ENCODE assay signal across 9 mouse cellular contexts in genomic region chr19:24284187-24284586, GRCm38 (mm10). TPM values are rescaled to one million over a fixed set of nuclear protein-coding genes. Genes with fewer than 3 reads are reported as not detected.
DNase-seq lines count a peak whose midpoint lies in the region; ATAC-seq lines count a peak whose summit lies in the region.
"Had no signal": no experiment of that assay in that cellular context is flagged by ENCODE, and none has a peak within 500 bp of the region (broad histone marks: within the 10 kb centered on the region; RNA-seq: fewer than 3 reads in every experiment).

No protein-coding gene starts in this region.

- no peak overlapping the region for H3K9ac ChIP-seq in hindbrain, embryonic 11.5 days (ENCODE audit: low read depth, low read length)
- H3K9ac ChIP-seq in hindbrain, embryonic 13.5 days, result no peak overlapping the region

- no peaks in the 10 kb centered on the region for H3K9me3 ChIP-seq in hindbrain, embryonic 11.5 days (ENCODE audit: control insufficient read depth, low read length)
- no peaks in the 10 kb centered on the region for H3K9me3 ChIP-seq in hindbrain, embryonic 13.5 days
- H3K9me3 ChIP-seq in limb, embryonic 10.5 days (replicated peaks), result no peaks in the 10 kb centered on the region
- H3K9me3 ChIP-seq: megakaryocyte, embryonic 14.5 days had no signal

- no peaks in the 10 kb centered on the region for H3K27me3 ChIP-seq in hindbrain, embryonic 11.5 days (ENCODE audit: control insufficient read depth, insufficient read depth, low read length)
- H3K27me3 ChIP-seq in hindbrain, embryonic 13.5 days, result no peaks in the 10 kb centered on the region
- no peaks in the 10 kb centered on the region for H3K27me3 ChIP-seq in limb, embryonic 10.5 days (ENCODE audit: low read depth, poor library complexity, severe bottlenecking)
- H3K27me3 ChIP-seq: megakaryocyte, embryonic 14.5 days had no signal

- ATAC-seq in hindbrain, embryonic 11.5 days (ENCODE audit: low FRiP score), result no peak
- ATAC-seq in hindbrain, embryonic 13.5 days (ENCODE audit: low FRiP score), result no peak

- no peak overlapping the region for H3K4me2 ChIP-seq in hindbrain, embryonic 11.5 days (replicated peaks; ENCODE audit: low read depth, low read length)
- no peak overlapping the region for H3K4me2 ChIP-seq in hindbrain, embryonic 13.5 days

- no peaks in the 10 kb centered on the region for H3K36me3 ChIP-seq in hindbrain, embryonic 11.5 days (ENCODE audit: control insufficient read depth, insufficient read depth, low read length)
- H3K36me3 ChIP-seq in hindbrain, embryonic 13.5 days, result no peaks in the 10 kb centered on the region
- no peaks in the 10 kb centered on the region for H3K36me3 ChIP-seq in limb, embryonic 10.5 days

- no peaks in the 10 kb centered on the region for H3K4me1 ChIP-seq in hindbrain, embryonic 11.5 days (replicated peaks; ENCODE audit: control insufficient read depth, insufficient read depth, low read length)
- peaks cover 11% of the 10 kb centered on the region for H3K4me1 ChIP-seq in hindbrain, embryonic 13.5 days (replicated peaks)
- peaks cover 15% of the 10 kb centered on the region for H3K4me1 ChIP-seq in limb, embryonic 10.5 days

- H3K27ac ChIP-seq in hindbrain, embryonic 11.5 days (ENCODE audit: low read depth, low read length), result no peak overlapping the region
- H3K27ac ChIP-seq in hindbrain, embryonic 13.5 days, result no peak overlapping the region
- H3K27ac ChIP-seq in limb, embryonic 10.5 days, result no peak overlapping the region

- 59% methylated on average over 4 of the region's 4 CpGs for WGBS in hindbrain, embryonic 11.5 days
- 61% methylated on average over 4 of the region's 4 CpGs for WGBS in hindbrain, embryonic 13.5 days
- WGBS in limb, embryonic 10.5 days, result 67% methylated on average over 4 of the region's 4 CpGs

- H3K4me3 ChIP-seq in hindbrain, embryonic 11.5 days (ENCODE audit: low read depth, low read length), result no peak overlapping the region
- no peak overlapping the region for H3K4me3 ChIP-seq in hindbrain, embryonic 13.5 days
- H3K4me3 ChIP-seq in limb, embryonic 10.5 days, result no peak overlapping the region
- H3K4me3 ChIP-seq: megakaryocyte, embryonic 14.5 days had no signal

- DNase-seq in hindbrain, embryonic 11.5 days (ENCODE audit: low spot score), result peak; percentile 69
- DNase-seq in A20 (ENCODE audit: low read depth, low spot score) (peak; percentile 69), MN1 (ENCODE audit: low spot score) (peak; percentile 26)
- DNase-seq in cerebellum, postnatal 36 days, result peak; percentile 26 to 47
- DNase-seq in limb, embryonic 10.5 days (ENCODE audit: low spot score), result peak; percentile 52
- DNase-seq in skeletal muscle tissue, adult 2 months (ENCODE audit: low read depth, low spot score), result peak; percentile 28
- DNase-seq in right cerebral cortex, postnatal 4 days, result no peak

RNA-seq across cellular contexts. Expression of gene Fxn, which starts 3.8 kb away (rescaled TPM):
- polyA plus RNA-seq in hindbrain, embryonic 11.5 days (2014; fragmentation: Nextera tagmentation; extraction: Ambion mirVana), result 49.0 and 49.3 TPM in 2 replicates
- polyA plus RNA-seq in hindbrain, embryonic 13.5 days (2015; fragmentation: Nextera tagmentation; extraction: Ambion mirVana), result 39.2 and 41.9 TPM in 2 replicates
- polyA plus RNA-seq in limb, embryonic 10.5 days (2016; fragmentation: Nextera tagmentation; extraction: Ambion mirVana), result 62.7 and 67.1 TPM in 2 replicates

RNA-seq across cellular contexts. Expression of gene Tjp2, which starts 59.4 kb away (rescaled TPM):
- polyA plus RNA-seq in hindbrain, embryonic 11.5 days (2014; fragmentation: Nextera tagmentation; extraction: Ambion mirVana), result 18.1 and 19.1 TPM in 2 replicates
- 12.1 and 12.4 TPM in 2 replicates for polyA plus RNA-seq in hindbrain, embryonic 13.5 days (2015; fragmentation: Nextera tagmentation; extraction: Ambion mirVana)
- polyA plus RNA-seq in limb, embryonic 10.5 days (2016; fragmentation: Nextera tagmentation; extraction: Ambion mirVana), result 35.2 and 36.4 TPM in 2 replicates
